Mouse (Mus musculus) kidney, postnatal 0 days (tissue): Measurements from ENCODE around the gene Sel1l3. TPM values are rescaled to one million over a fixed set of nuclear protein-coding genes. Genes with fewer than 3 reads are reported as not detected.

Experiments used
- ATAC-seq: fragments of 200-750 bp; cut with Nextera tagmentation; replicated peaks from 2 replicates; pipeline ENCODE4 v1.8.0; 2017; ENCODE audit warnings: low read depth, moderate number of reproducible peaks, moderate TSS enrichment, moderate library complexity; ENCODE audit not compliant: low FRiP score
- DNase-seq: peaks from one replicate; pipeline ENCODE4 v3.0.0-alpha.2; 2016; ENCODE audit warnings: low spot score
- H3K27ac ChIP-seq: fragments of 300-500 bp; sonication (generic); 2 replicates; pipeline ENCODE4 v1.5.1; 2014; ENCODE audit warnings: mild to moderate bottlenecking
- H3K27me3 ChIP-seq: fragments of 300-500 bp; sonication (generic); 2 replicates; pipeline ENCODE4 v1.6.1; 2014; ENCODE audit warnings: low read length, mixed read lengths; ENCODE audit not compliant: insufficient read depth
- H3K36me3 ChIP-seq: fragments of 300-500 bp; sonication (generic); 2 replicates; pipeline ENCODE4 v1.6.1; 2014; ENCODE audit warnings: low read length, mixed read lengths; ENCODE audit not compliant: insufficient read depth
- H3K4me1 ChIP-seq: fragments of 300-500 bp; sonication (generic); replicated peaks from 2 replicates; pipeline ENCODE4 v1.6.1; 2014; ENCODE audit warnings: antibody characterized with exemption, low read length, mixed read lengths; ENCODE audit not compliant: insufficient read depth
- H3K4me2 ChIP-seq: fragments of 300-500 bp; sonication (generic); 2 replicates; pipeline ENCODE4 v1.6.1; 2014; ENCODE audit warnings: mild to moderate bottlenecking, low read length, moderate library complexity, mixed read lengths
- H3K4me3 ChIP-seq: fragments of 300-500 bp; sonication (generic); replicated peaks from 2 replicates; pipeline ENCODE4 v1.5.1; 2014; ENCODE audit warnings: low read depth, low read length
- H3K9ac ChIP-seq: fragments of 300-500 bp; sonication (generic); 2 replicates; pipeline ENCODE4 v1.6.1; 2014; ENCODE audit warnings: low read depth, low read length
- H3K9me3 ChIP-seq: fragments of 300-500 bp; sonication (generic); replicated peaks from 2 replicates; pipeline ENCODE4 v1.6.1; 2016; ENCODE audit warnings: low read length, inconsistent platforms, mixed read lengths
- CTCF ChIP-seq: IDR thresholded peaks from 2 replicates; pipeline ENCODE4 v1.5.1; 2016; ENCODE audit warnings: antibody characterized with exemption, low read depth, mild to moderate bottlenecking, moderate library complexity
- WGBS: fragments of 180-500 bp; shearing (Covaris S2); extraction: QIAGEN DNeasy Blood & Tissue Kit; methylation state at CpG from one replicate; pipeline ENCODE4 v1.1.7; 2014; 5-methylcytosine and 5-hydroxymethylcytosine counted together
- polyA plus RNA-seq: library from polyadenylated mRNA; unstranded; fragments of >200 nt; fragmentation: Nextera tagmentation; extraction: Ambion mirVana; gene quantifications from 2 replicates; pipeline ENCODE4 v1.2.1, GENCODE M21; 2015

The Sel1l3 gene
- polyA plus RNA-seq, 1 experiment from 2014 or later = 11.8 TPM

GRCm38 (mm10) chr5:53105716-53106115, 108.0 kb downstream of the Sel1l3 start:
- 61% methylated on average over 8 of the region's 8 CpGs for WGBS
- ATAC-seq (peak; percentile 20; the same call in 1 of the 2 replicates), DNase-seq (peak; percentile 47)
- Histone ChIP-seq H3K36me3 (no peaks in the 10 kb centered on the region), H3K9ac (no peak overlapping the region), H3K9me3 (no peaks in the 10 kb centered on the region), H3K27ac (no peak overlapping the region), H3K4me2 (no peak overlapping the region), H3K4me1 (peaks cover 17% of the 10 kb centered on the region; the same call in 1 of the 2 replicates), H3K27me3 (no peaks in the 10 kb centered on the region), H3K4me3 (no peak overlapping the region)
- TF ChIP-seq CTCF = peak; percentile 61

- Histone ChIP-seq H3K4me2 (peak overlapping the region; percentile 13; the same call in 1 of the 2 replicates), H3K27me3 (no peaks in the 10 kb centered on the region), H3K9me3 (no peaks in the 10 kb centered on the region), H3K9ac (no peak overlapping the region), H3K36me3 (no peaks in the 10 kb centered on the region), H3K4me1 (peaks cover 15% of the 10 kb centered on the region; the same call in 1 of the 2 replicates), H3K4me3 (no peak overlapping the region), H3K27ac (peak overlapping the region; percentile 68; the same call in 1 of the 2 replicates)
- TF ChIP-seq CTCF = no peak
- 40% methylated on average over 13 of the region's 13 CpGs for WGBS
- ATAC-seq (peak; percentile 47), DNase-seq (peak; percentile 44)
Observed at GRCm38 (mm10) chr5:53104177-53104855, 109.4 kb downstream of the Sel1l3 start.

- H3K27me3 ChIP-seq = no peaks in the 10 kb centered on the region
- no peak overlapping the region for H3K4me3 ChIP-seq
- H3K9me3 ChIP-seq = no peaks in the 10 kb centered on the region
- no peak overlapping the region for H3K9ac ChIP-seq
- no peak for TF ChIP-seq CTCF
- ATAC-seq (peak; percentile 77), DNase-seq (no peak)
- H3K4me2 ChIP-seq = no peak overlapping the region
- 46% methylated on average over 12 of the region's 12 CpGs for WGBS
- peaks cover 15% of the 10 kb centered on the region; the same call in 1 of the 2 replicates for H3K4me1 ChIP-seq
- no peaks in the 10 kb centered on the region for H3K36me3 ChIP-seq
- H3K27ac ChIP-seq = peak overlapping the region; percentile 51
Observed at GRCm38 (mm10) chr5:53101848-53102473, 111.8 kb downstream of the Sel1l3 start.

GRCm38 (mm10) chr5:53091331-53091730, 122.4 kb downstream of the Sel1l3 start:
- 69% methylated on average over 3 of the region's 3 CpGs for WGBS
- Histone ChIP-seq H3K4me1 (no peaks in the 10 kb centered on the region), H3K9ac (no peak overlapping the region), H3K9me3 (no peaks in the 10 kb centered on the region), H3K4me3 (no peak overlapping the region), H3K27ac (no peak overlapping the region), H3K4me2 (no peak overlapping the region), H3K36me3 (no peaks in the 10 kb centered on the region), H3K27me3 (no peaks in the 10 kb centered on the region)
- no peak for TF ChIP-seq CTCF
- ATAC-seq (no peak), DNase-seq (no peak)

GRCm38 (mm10) chr5:53087452-53087851, 126.3 kb downstream of the Sel1l3 start:
- 71% methylated on average over 7 of the region's 7 CpGs for whole genome bisulfite sequencing
- H3K9me3 ChIP-seq = no peaks in the 10 kb centered on the region
- H3K4me1 ChIP-seq = no peaks in the 10 kb centered on the region
- no peak for ATAC-seq
- TF ChIP-seq CTCF = no peak
- H3K36me3 ChIP-seq = no peaks in the 10 kb centered on the region
- no peak overlapping the region for H3K27ac ChIP-seq
- no peak for DNase-seq
- no peak overlapping the region for H3K4me2 ChIP-seq
- H3K9ac ChIP-seq = no peak overlapping the region
- H3K27me3 ChIP-seq = no peaks in the 10 kb centered on the region
- no peak overlapping the region for H3K4me3 ChIP-seq

GRCm38 (mm10) chr5:53078453-53078852, 135.3 kb downstream of the Sel1l3 start:
- no peaks in the 10 kb centered on the region for H3K4me1 ChIP-seq
- no peak overlapping the region for H3K9ac ChIP-seq
- no peak for TF ChIP-seq CTCF
- H3K4me2 ChIP-seq = no peak overlapping the region
- H3K4me3 ChIP-seq = no peak overlapping the region
- WGBS = 67% methylated on average over 4 of the region's 4 CpGs
- DNase-seq (peak; percentile 9), ATAC-seq (peak; percentile 88)
- H3K27ac ChIP-seq = no peak overlapping the region
- H3K9me3 ChIP-seq = no peaks in the 10 kb centered on the region
- no peaks in the 10 kb centered on the region for H3K36me3 ChIP-seq
- H3K27me3 ChIP-seq = no peaks in the 10 kb centered on the region
